Mouse (Mus musculus) bone marrow macrophage, adult 2 months (primary cell): ENCODE measurements around the gene Ccsap.

Experiments used
- CTCF ChIP-seq: IDR thresholded peaks from 2 replicates; pipeline ENCODE4 v1.5.1; 2012; ENCODE audit warnings: low read depth, mild to moderate bottlenecking, low read length, moderate library complexity
- POLR2A ChIP-seq: IDR thresholded peaks from 2 replicates; pipeline ENCODE4 v1.6.1; 2012; ENCODE audit warnings: mild to moderate bottlenecking, low read depth, low read length, borderline replicate concordance

GRCm38 (mm10) chr8:123874324-123874723 lies 14.3 kb upstream of the Ccsap start:
- TF ChIP-seq CTCF, result no peak
- TF ChIP-seq POLR2A, result no peak
